ENCODE assay signal across 8 mouse cellular contexts in the genomic region with DNA sequence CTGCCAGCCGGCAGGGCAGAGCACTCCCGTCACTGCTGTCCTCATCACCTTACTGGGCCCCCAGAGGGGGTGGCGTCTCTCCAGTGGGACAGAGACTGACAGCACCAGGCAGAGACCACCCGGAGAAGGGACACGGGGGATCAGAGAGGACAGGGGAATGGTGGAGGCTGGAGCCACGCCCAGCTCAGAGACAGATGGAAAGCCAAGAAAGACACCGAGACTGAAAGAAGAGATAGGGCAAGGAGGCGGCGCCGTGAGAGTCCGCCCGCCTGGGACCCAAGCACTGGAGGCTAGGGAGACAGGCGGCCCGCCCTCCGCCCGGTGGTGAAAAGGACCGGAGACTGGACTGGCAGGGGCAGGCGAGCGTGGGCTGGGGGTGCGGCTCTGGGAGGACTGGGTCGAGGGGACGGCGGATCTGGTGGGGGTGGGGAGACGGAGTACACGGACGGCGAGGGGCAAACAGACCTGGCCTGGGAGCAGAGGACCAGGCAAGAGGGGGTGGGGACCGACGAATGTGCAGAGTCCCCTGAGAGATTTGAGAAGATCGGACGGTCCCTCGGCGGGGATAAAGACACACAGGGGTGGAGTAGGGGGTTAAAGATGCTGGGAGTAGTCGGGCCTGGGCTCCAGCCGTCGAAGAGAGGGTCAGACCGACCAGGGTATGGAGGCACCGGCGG. TPM values are rescaled to one million over a fixed set of nuclear protein-coding genes. Genes with fewer than 3 reads are reported as not detected.
DNase-seq lines count a peak whose midpoint lies in the region; ATAC-seq lines count a peak whose summit lies in the region.

No protein-coding gene starts in this region.

- H3K4me3 ChIP-seq in embryonic facial prominence, embryonic 12.5 days = peak overlapping the region; percentile 81
- H3K4me3 ChIP-seq in heart, embryonic 11.5 days (ENCODE audit: low read depth, low read length) = peak overlapping the region; percentile 76
- H3K4me3 ChIP-seq in kidney, embryonic 16.5 days (ENCODE audit: low read length) = peak overlapping the region; percentile 80

- ATAC-seq in embryonic facial prominence, embryonic 12.5 days (ENCODE audit: insufficient number of reproducible peaks, insufficient read depth, low FRiP score, low TSS enrichment) = 0 out of 2 replicates have a peak, but pooled peaks have one; percentile 30
- ATAC-seq in heart, embryonic 11.5 days (replicated peaks; ENCODE audit: insufficient number of reproducible peaks, low FRiP score, low TSS enrichment) = peak; percentile 65
- ATAC-seq in kidney, embryonic 16.5 days (ENCODE audit: low FRiP score, low TSS enrichment) = peak; percentile 43
- ATAC-seq in megakaryocyte, adult 5-6 weeks (ENCODE audit: poor library complexity, severe bottlenecking) = peak; percentile 5; the same call in 1 of the 2 replicates

- H3K4me2 ChIP-seq in embryonic facial prominence, embryonic 12.5 days (replicated peaks) = peak overlapping the region; percentile 84
- peak overlapping the region; percentile 87 for H3K4me2 ChIP-seq in heart, embryonic 11.5 days
- H3K4me2 ChIP-seq in kidney, embryonic 16.5 days (replicated peaks; ENCODE audit: low read depth, low read length) = peak overlapping the region; percentile 70

- WGBS in embryonic facial prominence, embryonic 12.5 days = under 1% methylated on average over 39 of the region's 39 CpGs
- under 1% methylated on average over 39 of the region's 39 CpGs for WGBS in heart, embryonic 11.5 days (ENCODE audit: insufficient replicate concordance)
- WGBS in kidney, embryonic 16.5 days = under 1% methylated on average over 39 of the region's 39 CpGs

- H3K36me3 ChIP-seq in embryonic facial prominence, embryonic 12.5 days = no peaks in the 10 kb centered on the region
- H3K36me3 ChIP-seq in heart, embryonic 11.5 days (ENCODE audit: control insufficient read depth, insufficient read depth, low read length) = no peaks in the 10 kb centered on the region
- H3K36me3 ChIP-seq in kidney, embryonic 16.5 days (ENCODE audit: insufficient read depth, low read length) = no peaks in the 10 kb centered on the region

- DNase-seq in 3134 (ENCODE audit: extremely low read depth, insufficient read length, low spot score) = peak; percentile 64
- DNase-seq in Muller cell, postnatal 12 days (ENCODE audit: inconsistent ontology term) = peak; percentile 83
- peak; percentile 42 to 45 for DNase-seq in spleen, postnatal 14 days (ENCODE audit: low spot score in 2 of 2)
- no peak for DNase-seq in layer of hippocampus, adult 9-10 months (ENCODE audit: low spot score)

- H3K9me3 ChIP-seq in embryonic facial prominence, embryonic 12.5 days = no peaks in the 10 kb centered on the region
- no peaks in the 10 kb centered on the region for H3K9me3 ChIP-seq in heart, embryonic 11.5 days (replicated peaks; ENCODE audit: control insufficient read depth, low read length)
- H3K9me3 ChIP-seq in kidney, embryonic 16.5 days (ENCODE audit: low read length) = no peaks in the 10 kb centered on the region

- H3K4me1 ChIP-seq in embryonic facial prominence, embryonic 12.5 days = peaks cover 14% of the 10 kb centered on the region; the same call in 1 of the 2 replicates
- peaks cover 18% of the 10 kb centered on the region for H3K4me1 ChIP-seq in heart, embryonic 11.5 days (ENCODE audit: control insufficient read depth, insufficient read depth, low read length)
- peaks cover 29% of the 10 kb centered on the region for H3K4me1 ChIP-seq in kidney, embryonic 16.5 days (ENCODE audit: insufficient read depth, low read length)

- peak overlapping the region; percentile 46; the same call in 1 of the 2 replicates for H3K27ac ChIP-seq in embryonic facial prominence, embryonic 12.5 days
- H3K27ac ChIP-seq in heart, embryonic 11.5 days (ENCODE audit: low read depth, low read length) = no peak overlapping the region; the same call in 1 of the 2 replicates
- H3K27ac ChIP-seq in kidney, embryonic 16.5 days (ENCODE audit: low read length) = peak overlapping the region; percentile 74; the same call in 1 of the 2 replicates

- H3K9ac ChIP-seq in embryonic facial prominence, embryonic 12.5 days = peak overlapping the region; percentile 71
- H3K9ac ChIP-seq in heart, embryonic 11.5 days (ENCODE audit: low read depth, low read length) = peak overlapping the region; percentile 78
- peak overlapping the region; percentile 76 for H3K9ac ChIP-seq in kidney, embryonic 16.5 days (replicated peaks; ENCODE audit: low read length)

- H3K27me3 ChIP-seq in embryonic facial prominence, embryonic 12.5 days = no peaks in the 10 kb centered on the region
- H3K27me3 ChIP-seq in heart, embryonic 11.5 days (ENCODE audit: control insufficient read depth, insufficient read depth, low read length) = no peaks in the 10 kb centered on the region
- H3K27me3 ChIP-seq in kidney, embryonic 16.5 days (ENCODE audit: insufficient read depth, low read length) = no peaks in the 10 kb centered on the region

RNA-seq across cellular contexts. Expression of gene Prkcd, which starts 0.7 kb away (rescaled TPM):
- polyA plus RNA-seq in embryonic facial prominence, embryonic 12.5 days (2016; fragmentation: Nextera tagmentation; extraction: Ambion mirVana) = 55.6 and 62.0 TPM in 2 replicates
- 25.5 and 28.1 TPM in 2 replicates for polyA plus RNA-seq in heart, embryonic 11.5 days (2014; fragmentation: Nextera tagmentation; extraction: Ambion mirVana)
- polyA plus RNA-seq in kidney, embryonic 16.5 days (2015; fragmentation: Nextera tagmentation; extraction: Ambion mirVana) = 48.9 and 52.4 TPM in 2 replicates
- 274 and 291 TPM in 2 replicates for total RNA-seq in megakaryocyte, adult 5-6 weeks (2015)
- total RNA-seq in megakaryocyte, adult 5-6 weeks (2017) = 424 and 451 TPM in 2 replicates

RNA-seq across cellular contexts. Expression of gene Rft1, which starts 28.9 kb away (rescaled TPM):
- 19.9 and 20.0 TPM in 2 replicates for polyA plus RNA-seq in embryonic facial prominence, embryonic 12.5 days (2016; fragmentation: Nextera tagmentation; extraction: Ambion mirVana)
- polyA plus RNA-seq in heart, embryonic 11.5 days (2014; fragmentation: Nextera tagmentation; extraction: Ambion mirVana) = 10.3 and 12.3 TPM in 2 replicates
- 19.6 and 20.3 TPM in 2 replicates for polyA plus RNA-seq in kidney, embryonic 16.5 days (2015; fragmentation: Nextera tagmentation; extraction: Ambion mirVana)
- 7.4 and 11.0 TPM in 2 replicates for total RNA-seq in megakaryocyte, adult 5-6 weeks (2015)
- total RNA-seq in megakaryocyte, adult 5-6 weeks (2017) = 12.8 TPM in 2 replicates

Comparison
In these comparisons a context has a peak if more than half of its experiments do, and no peak if none do; other contexts are left out.
1. ATAC-seq: peak in every context shown above with its lines; median percentile 65 in heart, embryonic 11.5 days; 43 in kidney, embryonic 16.5 days; 30 in embryonic facial prominence, embryonic 12.5 days; 5 in megakaryocyte, adult 5-6 weeks.